ENCODE assay signal across 8 mouse cellular contexts in genomic region chr11:77513811-77514170, GRCm38 (mm10). TPM values are rescaled to one million over a fixed set of nuclear protein-coding genes. Genes with fewer than 3 reads are reported as not detected.
DNase-seq lines count a peak whose midpoint lies in the region; ATAC-seq and TF ChIP-seq lines count a peak whose summit lies in the region.

No protein-coding gene starts in this region.

- TF ChIP-seq POLR2A in thymus, adult 2 months (IDR thresholded peaks at IDR 0.05; ENCODE audit: control insufficient read depth, extremely low read depth, insufficient read depth, low read length, poor library complexity): no peak

- peak overlapping the region; percentile 50 for H3K9ac ChIP-seq in kidney, embryonic 15.5 days
- no peak overlapping the region for H3K9ac ChIP-seq in midbrain, embryonic 16.5 days (ENCODE audit: low read depth, low read length)

- H3K27me3 ChIP-seq in thymus, adult 2 months (ENCODE audit: control insufficient read depth, insufficient read depth, low read length): no peaks in the 10 kb centered on the region
- H3K27me3 ChIP-seq in kidney, embryonic 15.5 days: peaks cover 33% of the 10 kb centered on the region
- peaks cover 13% of the 10 kb centered on the region for H3K27me3 ChIP-seq in midbrain, embryonic 16.5 days (ENCODE audit: control insufficient read depth, insufficient read depth, low read depth, low read length)

- no peak overlapping the region for H3K27ac ChIP-seq in thymus, adult 2 months (ENCODE audit: control insufficient read depth, insufficient read depth, low read length)
- H3K27ac ChIP-seq in kidney, embryonic 15.5 days: peak overlapping the region; percentile 74
- H3K27ac ChIP-seq in midbrain, embryonic 16.5 days (ENCODE audit: low read length): no peak overlapping the region

- 14% methylated on average over 10 of the region's 10 CpGs for WGBS in thymus, adult 2 months
- 8% methylated on average over 10 of the region's 10 CpGs for WGBS in kidney, embryonic 15.5 days
- WGBS in midbrain, embryonic 16.5 days: 8% methylated on average over 10 of the region's 10 CpGs

- no peak for TF ChIP-seq CTCF in thymus, adult 2 months (IDR thresholded peaks at IDR 0.05; ENCODE audit: borderline replicate concordance, control insufficient read depth, extremely low read depth, insufficient read depth, low read length, poor library complexity)

- DNase-seq in adrenal gland, adult 2 months: peak; percentile 54
- DNase-seq in adrenal gland, adult (ENCODE audit: inconsistent age in 2 of 2, low spot score in 1 of 2): no peak
- DNase-seq in thymus, adult 2 months: peak; percentile 15
- no peak for DNase-seq in thymus, postnatal 14 days
- DNase-seq in gastrocnemius, adult 8-10 months (ENCODE audit: low spot score in 2 of 2): no peak

- peaks cover 51% of the 10 kb centered on the region for H3K4me1 ChIP-seq in thymus, adult 2 months (replicated peaks; ENCODE audit: control insufficient read depth, insufficient read depth, low read length)
- peaks cover 59% of the 10 kb centered on the region for H3K4me1 ChIP-seq in kidney, embryonic 15.5 days
- H3K4me1 ChIP-seq in midbrain, embryonic 16.5 days (ENCODE audit: control insufficient read depth, insufficient read depth, low read length): peaks cover 28% of the 10 kb centered on the region

- no peaks in the 10 kb centered on the region for H3K9me3 ChIP-seq in kidney, embryonic 15.5 days (replicated peaks)
- no peaks in the 10 kb centered on the region for H3K9me3 ChIP-seq in midbrain, embryonic 16.5 days (replicated peaks; ENCODE audit: control insufficient read depth, low read length, poor library complexity, severe bottlenecking)

- H3K4me3 ChIP-seq in thymus, adult 2 months (ENCODE audit: control insufficient read depth, insufficient read depth, low read length): peak overlapping the region; percentile 66
- peak overlapping the region; percentile 78 for H3K4me3 ChIP-seq in kidney, embryonic 15.5 days (replicated peaks)
- peak overlapping the region; percentile 56; the same call in 1 of the 2 replicates for H3K4me3 ChIP-seq in midbrain, embryonic 16.5 days (ENCODE audit: low read depth, low read length)

- H3K36me3 ChIP-seq in thymus, adult 2 months (ENCODE audit: control insufficient read depth, insufficient read depth, low read length): no peaks in the 10 kb centered on the region
- H3K36me3 ChIP-seq in kidney, embryonic 15.5 days: peaks cover 10% of the 10 kb centered on the region; the same call in 1 of the 2 replicates
- no peaks in the 10 kb centered on the region for H3K36me3 ChIP-seq in midbrain, embryonic 16.5 days (ENCODE audit: control insufficient read depth, insufficient read depth, low read length)

- peak overlapping the region; percentile 88 for H3K4me2 ChIP-seq in kidney, embryonic 15.5 days
- H3K4me2 ChIP-seq in midbrain, embryonic 16.5 days (ENCODE audit: low read length): peak overlapping the region; percentile 99

- ATAC-seq in kidney, embryonic 15.5 days (replicated peaks; ENCODE audit: low FRiP score): no peak
- no peak for ATAC-seq in midbrain, embryonic 16.5 days
- no peak for ATAC-seq in megakaryocyte-erythroid progenitor cell, adult 5-6 weeks (replicated peaks; ENCODE audit: low FRiP score, low TSS enrichment, poor library complexity, severe bottlenecking)

RNA-seq across cellular contexts. Expression of gene Abhd15, which starts 1.1 kb away (rescaled TPM):
- 10 to 100 TPM; 12.1 to 29.9 TPM for total RNA-seq in adrenal gland, adult 2 months (2021)
- 28.7 and 38.9 TPM in 2 replicates for polyA plus RNA-seq in adrenal gland, adult 2 months (2012; rRNA removed)
- 14.2 and 18.9 TPM in 2 replicates for polyA plus RNA-seq in thymus, adult 2 months (2012; rRNA removed)
- 1.9 TPM in 2 replicates for polyA plus RNA-seq in kidney, embryonic 15.5 days (2015; fragmentation: Nextera tagmentation; extraction: Ambion mirVana)
- 2.4 and 3.1 TPM in 2 replicates for polyA plus RNA-seq in midbrain, embryonic 16.5 days (2015; fragmentation: Nextera tagmentation; extraction: Ambion mirVana)
- under 1 TPM; 0.10 to 0.92 (median 0.39) TPM for total RNA-seq in gastrocnemius, adult 8-10 months (2022)
- total RNA-seq in megakaryocyte-erythroid progenitor cell, adult 5-6 weeks (2014; fragmentation: Nextera tagmentation): 2.1 and 2.2 TPM in 2 replicates
- 0.70 and 4.1 TPM in 2 replicates for total RNA-seq in megakaryocyte-erythroid progenitor cell, adult 5-6 weeks (2017)

RNA-seq across cellular contexts. Expression of gene Trp53i13, which starts 2.0 kb away (rescaled TPM):
- total RNA-seq in adrenal gland, adult 2 months (2021): 10 to 100 TPM in 1 of 2 experiments, 1 to 10 TPM in 1; 6.3 to 15.6 TPM
- polyA plus RNA-seq in adrenal gland, adult 2 months (2012; rRNA removed): 31.1 and 37.1 TPM in 2 replicates
- 72.7 and 74.2 TPM in 2 replicates for polyA plus RNA-seq in thymus, adult 2 months (2012; rRNA removed)
- 34.8 and 41.2 TPM in 2 replicates for polyA plus RNA-seq in kidney, embryonic 15.5 days (2015; fragmentation: Nextera tagmentation; extraction: Ambion mirVana)
- 10.5 and 12.6 TPM in 2 replicates for polyA plus RNA-seq in midbrain, embryonic 16.5 days (2015; fragmentation: Nextera tagmentation; extraction: Ambion mirVana)
- total RNA-seq in gastrocnemius, adult 8-10 months (2022): 1 to 10 TPM; 3.3 to 6.0 (median 3.8) TPM
- 3.8 and 11.1 TPM in 2 replicates for total RNA-seq in megakaryocyte-erythroid progenitor cell, adult 5-6 weeks (2014; fragmentation: Nextera tagmentation)
- total RNA-seq in megakaryocyte-erythroid progenitor cell, adult 5-6 weeks (2017): 0.66 and 0.76 TPM in 2 replicates

RNA-seq across cellular contexts. Expression of gene Gm10392, which starts 5.2 kb away (rescaled TPM):
- total RNA-seq in adrenal gland, adult 2 months (2021): not detected
- polyA plus RNA-seq in adrenal gland, adult 2 months (2012; rRNA removed): 0.08 TPM in 1 of 2 replicates, not detected in the other
- polyA plus RNA-seq in thymus, adult 2 months (2012; rRNA removed): 3.2 and 3.6 TPM in 2 replicates
- polyA plus RNA-seq in kidney, embryonic 15.5 days (2015; fragmentation: Nextera tagmentation; extraction: Ambion mirVana): 0.27 TPM in 1 of 2 replicates, not detected in the other
- polyA plus RNA-seq in midbrain, embryonic 16.5 days (2015; fragmentation: Nextera tagmentation; extraction: Ambion mirVana): not detected in 2 replicates
- total RNA-seq in gastrocnemius, adult 8-10 months (2022): not detected
- 0.69 and 1.3 TPM in 2 replicates for total RNA-seq in megakaryocyte-erythroid progenitor cell, adult 5-6 weeks (2014; fragmentation: Nextera tagmentation)
- total RNA-seq in megakaryocyte-erythroid progenitor cell, adult 5-6 weeks (2017): not detected in 2 replicates

RNA-seq across cellular contexts. Expression of gene Git1, which starts 20.4 kb away (rescaled TPM):
- 10 to 100 TPM; 42.1 to 48.8 TPM for total RNA-seq in adrenal gland, adult 2 months (2021)
- polyA plus RNA-seq in adrenal gland, adult 2 months (2012; rRNA removed): 69.5 and 72.1 TPM in 2 replicates
- 99.0 and 100 TPM in 2 replicates for polyA plus RNA-seq in thymus, adult 2 months (2012; rRNA removed)
- polyA plus RNA-seq in kidney, embryonic 15.5 days (2015; fragmentation: Nextera tagmentation; extraction: Ambion mirVana): 9.7 and 12.6 TPM in 2 replicates
- polyA plus RNA-seq in midbrain, embryonic 16.5 days (2015; fragmentation: Nextera tagmentation; extraction: Ambion mirVana): 15.9 and 17.3 TPM in 2 replicates
- total RNA-seq in gastrocnemius, adult 8-10 months (2022): 10 to 100 TPM; 25.7 to 34.1 (median 29.7) TPM
- total RNA-seq in megakaryocyte-erythroid progenitor cell, adult 5-6 weeks (2014; fragmentation: Nextera tagmentation): 28.7 and 37.5 TPM in 2 replicates
- 10.9 and 13.6 TPM in 2 replicates for total RNA-seq in megakaryocyte-erythroid progenitor cell, adult 5-6 weeks (2017)

RNA-seq across cellular contexts. Expression of gene Ankrd13b, which starts 24.3 kb away (rescaled TPM):
- total RNA-seq in adrenal gland, adult 2 months (2021): 1 to 10 TPM; 6.0 to 7.3 TPM
- 24.7 and 27.8 TPM in 2 replicates for polyA plus RNA-seq in adrenal gland, adult 2 months (2012; rRNA removed)
- 47.4 and 52.7 TPM in 2 replicates for polyA plus RNA-seq in thymus, adult 2 months (2012; rRNA removed)
- 5.3 and 6.9 TPM in 2 replicates for polyA plus RNA-seq in kidney, embryonic 15.5 days (2015; fragmentation: Nextera tagmentation; extraction: Ambion mirVana)
- polyA plus RNA-seq in midbrain, embryonic 16.5 days (2015; fragmentation: Nextera tagmentation; extraction: Ambion mirVana): 31.9 and 33.7 TPM in 2 replicates
- 10 to 100 TPM in 3 of 4 experiments, 1 to 10 TPM in 1; 9.1 to 13.7 (median 11.7) TPM for total RNA-seq in gastrocnemius, adult 8-10 months (2022)
- 25.8 and 26.4 TPM in 2 replicates for total RNA-seq in megakaryocyte-erythroid progenitor cell, adult 5-6 weeks (2014; fragmentation: Nextera tagmentation)
- 8.3 and 11.7 TPM in 2 replicates for total RNA-seq in megakaryocyte-erythroid progenitor cell, adult 5-6 weeks (2017)

Comparison
In these comparisons a context has a peak if more than half of its experiments do, and no peak if none do; other contexts are left out.
1. DNase-seq: peak in adrenal gland, adult 2 months (single experiment) and thymus, adult 2 months (single experiment); none in adrenal gland, adult (0 of 2), thymus, postnatal 14 days (single experiment) and gastrocnemius, adult 8-10 months (0 of 2).
2. Peak in every context shown above with its lines, with median percentiles within 50 percentile points of each other: H3K4me3 ChIP-seq.